Mouse (Mus musculus) hindbrain, postnatal 0 days (tissue): ENCODE results near the gene Ubald2. TPM values are rescaled to one million over a fixed set of nuclear protein-coding genes. Genes with fewer than 3 reads are reported as not detected.
A peak's percentile ranks its signal among the peaks of the same experiment; 100 is the strongest.
"Not testable (repeated sequence)": the region's sequence is repeated elsewhere in the genome, so short reads cannot be mapped to it uniquely, and the experiment has no call there.

Source experiments
- ATAC-seq: fragments of 200-750 bp; cut with Nextera tagmentation; 2 replicates; pipeline ENCODE4 v1.8.0; 2017; ENCODE audit warnings: mild to moderate bottlenecking, moderate TSS enrichment, moderate library complexity
- DNase-seq: peaks from one replicate; pipeline ENCODE4 v3.0.0-alpha.2; 2015; ENCODE audit warnings: low spot score
- H3K27ac ChIP-seq: fragments of 300-500 bp; sonication (generic); 2 replicates; pipeline ENCODE4 v1.5.1; 2014; ENCODE audit warnings: mild to moderate bottlenecking
- H3K27me3 ChIP-seq: fragments of 300-500 bp; sonication (generic); 2 replicates; pipeline ENCODE4 v1.6.1; 2014; ENCODE audit warnings: low read length, mixed read lengths; ENCODE audit not compliant: insufficient read depth
- H3K36me3 ChIP-seq: fragments of 300-500 bp; sonication (generic); 2 replicates; pipeline ENCODE4 v1.6.1; 2014; ENCODE audit warnings: low read length, mixed read lengths; ENCODE audit not compliant: insufficient read depth
- H3K4me1 ChIP-seq: fragments of 300-500 bp; sonication (generic); 2 replicates; pipeline ENCODE4 v1.6.1; 2014; ENCODE audit warnings: antibody characterized with exemption, low read length, mixed read lengths; ENCODE audit not compliant: insufficient read depth
- H3K4me2 ChIP-seq: fragments of 300-500 bp; sonication (generic); 2 replicates; pipeline ENCODE4 v1.6.1; 2014; ENCODE audit warnings: low read depth, mild to moderate bottlenecking, low read length, moderate library complexity, mixed read lengths
- H3K4me3 ChIP-seq: fragments of 300-500 bp; sonication (generic); 2 replicates; pipeline ENCODE4 v1.5.1; 2014; ENCODE audit warnings: low read length
- H3K9ac ChIP-seq: fragments of 300-500 bp; sonication (generic); replicated peaks from 2 replicates; pipeline ENCODE4 v1.6.1; 2014; ENCODE audit warnings: mild to moderate bottlenecking, low read length, moderate library complexity, mixed read lengths
- H3K9me3 ChIP-seq: fragments of 300-500 bp; sonication (generic); 2 replicates; pipeline ENCODE4 v1.6.1; 2016; ENCODE audit warnings: low read length, mixed read lengths
- CTCF ChIP-seq: IDR thresholded peaks from 2 replicates; pipeline ENCODE4 v1.5.1; 2016; ENCODE audit warnings: antibody characterized with exemption, control low read depth, low read depth
- WGBS: fragments of 180-500 bp; shearing (Covaris S2); extraction: QIAGEN DNeasy Blood & Tissue Kit; methylation state at CpG from one replicate; pipeline ENCODE4 v1.1.7; 2014; 5-methylcytosine and 5-hydroxymethylcytosine counted together
- polyA plus RNA-seq: library from polyadenylated mRNA; unstranded; fragments of >200 nt; fragmentation: Nextera tagmentation; extraction: Ambion mirVana; gene quantifications from 2 replicates; pipeline ENCODE4 v1.2.1, GENCODE M21; 2015
- total RNA-seq: library from RNA; depleted of rRNA; stranded (reverse); fragments of >200 nt; gene quantifications from 2 replicates; pipeline ENCODE4 v1.2.3, GENCODE M21; 2014

Ubald2 gene
- total and polyA plus RNA-seq, 2 experiments from 2014 or later: 39.3 to 102 TPM

- H3K27me3 ChIP-seq: no peaks in the 10 kb centered on the region
- DNase-seq: no peak
- no peak overlapping the region for H3K4me3 ChIP-seq
- H3K9ac ChIP-seq: no peak overlapping the region
- no peaks in the 10 kb centered on the region for H3K36me3 ChIP-seq
- 86% methylated on average over 8 of the region's 8 CpGs for WGBS
- no peak overlapping the region for H3K27ac ChIP-seq
- no peak overlapping the region for H3K4me2 ChIP-seq
- no peak for TF ChIP-seq CTCF
- no peaks in the 10 kb centered on the region for H3K4me1 ChIP-seq
- no peak for ATAC-seq
- H3K9me3 ChIP-seq: no peaks in the 10 kb centered on the region
These were observed 22.3 kb downstream of the Ubald2 start for GRCm38 (mm10) chr11:116456234-116456633.

- Histone ChIP-seq H3K9me3 (no peaks in the 10 kb centered on the region), H3K4me1 (no peaks in the 10 kb centered on the region), H3K27me3 (no peaks in the 10 kb centered on the region), H3K36me3 (no peaks in the 10 kb centered on the region), H3K9ac (no peak overlapping the region), H3K4me2 (no peak overlapping the region), H3K4me3 (no peak overlapping the region), H3K27ac (no peak overlapping the region)
- DNase-seq (no peak), ATAC-seq (no peak)
- no peak for TF ChIP-seq CTCF
- 57% methylated on average over 4 of the region's 4 CpGs for WGBS
These were observed 25.9 kb downstream of the Ubald2 start for GRCm38 (mm10) chr11:116459786-116460185.

DNA sequence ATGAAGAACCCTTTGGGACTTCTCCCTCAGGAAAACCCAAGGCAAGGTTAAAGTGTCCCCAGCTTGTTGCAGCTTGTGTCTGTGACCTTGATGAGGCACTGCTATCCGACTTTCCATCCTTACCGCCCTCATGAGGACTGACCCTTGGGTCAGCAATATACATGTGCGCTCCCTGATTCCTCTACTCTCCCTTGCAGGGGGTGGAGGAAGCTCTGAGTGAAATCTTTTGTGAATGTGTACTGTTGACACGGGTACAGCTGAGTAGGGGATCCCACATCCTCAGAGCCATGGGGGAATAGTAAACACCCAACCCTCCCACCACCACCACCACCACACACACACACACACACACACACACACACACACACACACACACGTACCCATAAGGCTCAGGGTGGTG is 29.4 kb downstream of the Ubald2 start:
- Histone ChIP-seq H3K9ac (no peak overlapping the region), H3K27ac (no peak overlapping the region), H3K9me3 (no peaks in the 10 kb centered on the region), H3K4me3 (no peak overlapping the region), H3K4me2 (no peak overlapping the region), H3K4me1 (no peaks in the 10 kb centered on the region), H3K27me3 (no peaks in the 10 kb centered on the region), H3K36me3 (no peaks in the 10 kb centered on the region)
- TF ChIP-seq CTCF: no peak
- WGBS: 59% methylated on average over 5 of the region's 5 CpGs
- DNase-seq (no peak), ATAC-seq (peak; percentile 21; the same call in 1 of the 2 replicates)

DNA sequence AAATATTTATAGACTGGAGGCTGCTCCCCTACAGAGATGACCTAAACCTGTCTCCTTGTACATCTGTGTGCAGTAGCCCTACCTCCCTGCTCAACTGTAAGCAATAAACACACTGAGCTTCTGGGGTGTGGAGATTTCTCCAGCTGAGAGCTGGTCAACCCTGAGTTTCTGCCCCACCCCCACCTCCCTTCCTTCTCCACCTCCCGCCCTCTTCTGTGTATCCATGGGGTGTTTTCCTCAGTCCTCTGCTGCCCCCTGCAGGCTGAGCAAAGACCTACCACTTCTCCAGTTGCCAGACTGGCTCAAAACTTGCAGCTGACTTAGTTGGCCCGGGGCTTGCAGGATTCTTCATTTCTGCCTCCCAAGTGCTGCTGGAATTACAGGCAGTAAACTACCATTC is 29.9 kb downstream of the Ubald2 start:
- no peak overlapping the region for H3K9ac ChIP-seq
- no peaks in the 10 kb centered on the region for H3K36me3 ChIP-seq
- H3K9me3 ChIP-seq: no peaks in the 10 kb centered on the region
- no peak overlapping the region for H3K4me3 ChIP-seq
- H3K27me3 ChIP-seq: no peaks in the 10 kb centered on the region
- ATAC-seq (peak; percentile 83; the same call in 1 of the 2 replicates), DNase-seq (peak; percentile 86)
- H3K27ac ChIP-seq: no peak overlapping the region
- TF ChIP-seq CTCF: peak; percentile 84
- 12% methylated on average over 2 of the region's 2 CpGs for WGBS
- H3K4me1 ChIP-seq: no peaks in the 10 kb centered on the region
- H3K4me2 ChIP-seq: no peak overlapping the region

GRCm38 (mm10) chr11:116466141-116466540 is 32.2 kb downstream of the Ubald2 start, which contains the start of gene Qrich2:
Gene Qrich2 (minus strand): TSS chr11:116466241.
- Histone ChIP-seq H3K9ac (no peak within 1 kb of the TSS), H3K27ac (no peak within 1 kb of the TSS), H3K27me3 (no peaks in the 10 kb centered on the region), H3K36me3 (peaks cover 15% of the 10 kb centered on the region), H3K4me2 (no peak within 1 kb of the TSS), H3K4me1 (no peaks in the 10 kb centered on the region), H3K9me3 (no peaks in the 10 kb centered on the region), H3K4me3 (no peak within 1 kb of the TSS)
- 63% methylated on average over 20 of the region's 20 CpGs for WGBS
- no peak for DNase-seq
- no peak for TF ChIP-seq CTCF
- ATAC-seq: no peak

GRCm38 (mm10) chr11:116468338-116468737 is 34.4 kb downstream of the Ubald2 start:
- WGBS: 82% methylated on average over 3 of the region's 3 CpGs
- not testable (repeated sequence) for ATAC-seq, DNase-seq

GRCm38 (mm10) chr11:116470249-116470648 is 36.4 kb downstream of the Ubald2 start:
- no peak overlapping the region for H3K27ac ChIP-seq
- H3K9me3 ChIP-seq: no peaks in the 10 kb centered on the region
- H3K27me3 ChIP-seq: no peaks in the 10 kb centered on the region
- TF ChIP-seq CTCF: no peak
- H3K9ac ChIP-seq: no peak overlapping the region
- no peaks in the 10 kb centered on the region for H3K4me1 ChIP-seq
- no peak for DNase-seq
- no peak for ATAC-seq
- WGBS: 80% methylated on average over 3 of the region's 3 CpGs
- no peak overlapping the region for H3K4me2 ChIP-seq
- H3K4me3 ChIP-seq: no peak overlapping the region
- H3K36me3 ChIP-seq: peaks cover 52% of the 10 kb centered on the region

More at GRCm38 (mm10) chr11:116468338-116468737, 34.4 kb downstream of the Ubald2 start:
- H3K27me3 ChIP-seq, H3K4me1 ChIP-seq, H3K9ac ChIP-seq, H3K9me3 ChIP-seq, H3K27ac ChIP-seq, H3K4me3 ChIP-seq, H3K4me2 ChIP-seq: not testable (repeated sequence)
- peaks cover 36% of the 10 kb centered on the region for H3K36me3 ChIP-seq
